Mouse (Mus musculus) midbrain, embryonic 10.5 days (tissue): Measurements from ENCODE around the gene Usp8. TPM values are rescaled to one million over a fixed set of nuclear protein-coding genes. Genes with fewer than 3 reads are reported as not detected.

Experiments
- DNase-seq: peaks from one replicate; pipeline ENCODE4 v3.0.0-alpha.2; 2017; ENCODE audit warnings: low spot score
- H3K27ac ChIP-seq: fragments of 300-500 bp; sonication (generic); replicated peaks from 2 replicates; pipeline ENCODE4 v1.5.1; 2016; ENCODE audit warnings: mild to moderate bottlenecking
- H3K27me3 ChIP-seq: fragments of 300-500 bp; sonication (generic); 2 replicates; pipeline ENCODE4 v1.6.1; 2016; ENCODE audit warnings: low read depth, mild to moderate bottlenecking; ENCODE audit not compliant: poor library complexity, severe bottlenecking
- H3K36me3 ChIP-seq: fragments of 300-500 bp; sonication (generic); 2 replicates; pipeline ENCODE4 v1.6.1; 2016; ENCODE audit warnings: mild to moderate bottlenecking, moderate library complexity
- H3K4me1 ChIP-seq: fragments of 300-500 bp; sonication (generic); 2 replicates; pipeline ENCODE4 v1.6.1; 2016
- H3K4me3 ChIP-seq: fragments of 300-500 bp; sonication (generic); 2 replicates; pipeline ENCODE4 v1.5.1; 2016; ENCODE audit warnings: mild to moderate bottlenecking, moderate library complexity
- H3K9me3 ChIP-seq: fragments of 300-500 bp; sonication (generic); replicated peaks from 2 replicates; pipeline ENCODE4 v1.6.1; 2016; ENCODE audit warnings: mild to moderate bottlenecking
- WGBS: fragments of 180-500 bp; shearing (Covaris S2); methylation state at CpG from one replicate; pipeline ENCODE4 v1.1.7; 2016; 5-methylcytosine and 5-hydroxymethylcytosine counted together
- polyA plus RNA-seq: library from polyadenylated mRNA; unstranded; fragments of >200 nt; fragmentation: Nextera tagmentation; extraction: Ambion mirVana; gene quantifications from 2 replicates; pipeline ENCODE4 v1.2.1, GENCODE M21; 2016

Gene Usp8
- polyA plus RNA-seq, 1 experiment from 2014 or later: 38.1 TPM

DNA sequence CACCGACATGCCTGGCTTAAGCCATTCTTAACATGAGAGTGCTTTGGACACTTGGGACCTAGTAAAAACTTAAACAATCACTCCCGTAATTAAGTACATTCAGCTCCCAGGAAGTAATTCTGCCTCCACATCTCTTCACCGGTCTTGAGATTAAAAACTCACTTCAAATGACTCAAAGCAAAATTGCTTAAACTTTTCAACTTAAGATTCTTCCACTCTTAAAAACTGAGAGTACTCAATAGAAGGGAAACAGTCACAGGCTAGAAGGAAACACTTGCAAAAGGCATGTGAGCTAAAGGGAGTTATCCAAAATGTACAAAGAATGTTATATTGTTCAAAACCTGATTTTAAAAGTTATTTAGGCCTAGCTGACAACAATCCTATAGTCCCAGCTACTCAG lies 15.8 kb upstream of the Usp8 start:
- Histone ChIP-seq H3K27ac (no peak overlapping the region), H3K4me1 (no peaks in the 10 kb centered on the region), H3K27me3 (no peaks in the 10 kb centered on the region), H3K4me3 (no peak overlapping the region), H3K36me3 (peaks cover 11% of the 10 kb centered on the region; the same call in 1 of the 2 replicates), H3K9me3 (no peaks in the 10 kb centered on the region)
- no peak for DNase-seq
- 81% methylated on average over 3 of the region's 3 CpGs for WGBS

DNA sequence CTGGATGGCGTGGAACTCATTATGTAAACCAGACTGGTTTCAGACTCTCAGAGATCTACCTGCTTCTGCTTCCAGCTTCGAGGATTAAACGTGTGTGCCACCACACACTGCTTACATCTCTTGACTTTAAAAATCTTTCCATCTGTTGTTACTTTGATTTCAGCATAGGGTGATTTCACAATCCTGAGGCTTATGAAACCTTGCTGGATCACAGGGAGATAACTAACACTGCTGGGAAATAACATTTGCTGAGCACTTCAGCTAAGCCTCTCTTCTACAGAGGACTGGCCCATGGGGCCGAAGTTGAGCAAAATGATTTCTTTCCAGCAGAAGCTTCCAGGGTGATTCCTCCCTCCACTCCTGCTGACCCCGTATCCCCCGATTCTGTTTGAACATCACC lies 11.8 kb upstream of the Usp8 start:
- Histone ChIP-seq H3K4me3 (no peak overlapping the region), H3K27ac (no peak overlapping the region), H3K36me3 (no peaks in the 10 kb centered on the region), H3K4me1 (no peaks in the 10 kb centered on the region), H3K9me3 (no peaks in the 10 kb centered on the region), H3K27me3 (no peaks in the 10 kb centered on the region)
- 87% methylated on average over 6 of the region's 6 CpGs for WGBS
- DNase-seq: no peak

- WGBS: 0% methylated on average over 23 of the region's 23 CpGs
- no peak for DNase-seq
- no peaks in the 10 kb centered on the region for H3K36me3 ChIP-seq
- H3K27ac ChIP-seq: peak overlapping the region; percentile 89
- peaks cover 14% of the 10 kb centered on the region for H3K4me1 ChIP-seq
- peaks cover 4% of the 10 kb centered on the region; the same call in 1 of the 2 replicates for H3K27me3 ChIP-seq
- H3K4me3 ChIP-seq: peak overlapping the region; percentile 85
- no peaks in the 10 kb centered on the region for H3K9me3 ChIP-seq
Observed at GRCm38 (mm10) chr2:126707438-126707779, 281 bp downstream of the Usp8 start.

DNA sequence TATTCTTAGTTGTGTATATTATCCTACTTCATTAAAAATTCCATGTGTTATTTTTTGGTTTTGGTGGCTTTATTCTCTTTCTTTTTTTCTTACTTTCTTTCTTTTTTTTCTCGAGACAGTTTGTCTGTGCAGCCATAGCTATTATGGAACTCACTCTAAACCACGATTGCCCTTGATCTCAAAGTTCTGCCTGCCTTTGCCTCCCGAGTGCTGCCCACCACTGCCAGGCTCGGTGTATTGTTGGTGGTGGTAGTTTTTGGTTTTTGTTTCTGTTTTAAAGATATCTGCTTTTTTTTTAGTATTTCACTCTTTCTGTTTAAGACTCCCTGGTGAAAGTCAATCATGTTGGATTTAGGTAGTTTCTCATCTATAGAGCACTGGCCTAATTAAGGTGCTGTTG lies 1.2 kb downstream of the Usp8 start:
- peaks cover 4% of the 10 kb centered on the region; the same call in 1 of the 2 replicates for H3K27me3 ChIP-seq
- DNase-seq: no peak
- no peaks in the 10 kb centered on the region for H3K36me3 ChIP-seq
- peak overlapping the region; percentile 85 for H3K4me3 ChIP-seq
- no peaks in the 10 kb centered on the region for H3K9me3 ChIP-seq
- no peak overlapping the region for H3K27ac ChIP-seq
- peaks cover 14% of the 10 kb centered on the region for H3K4me1 ChIP-seq
- WGBS: 85% methylated on average over 4 of the region's 4 CpGs

- Histone ChIP-seq H3K4me3 (no peak overlapping the region), H3K27ac (no peak overlapping the region), H3K27me3 (no peaks in the 10 kb centered on the region), H3K36me3 (peaks cover 14% of the 10 kb centered on the region), H3K4me1 (peaks cover 10% of the 10 kb centered on the region), H3K9me3 (no peaks in the 10 kb centered on the region)
- no peak for DNase-seq
- WGBS: 97% methylated on average over 5 of the region's 5 CpGs
Observed at GRCm38 (mm10) chr2:126712526-126712925, 5.4 kb downstream of the Usp8 start.

GRCm38 (mm10) chr2:126712950-126713349 lies 5.8 kb downstream of the Usp8 start:
- Histone ChIP-seq H3K9me3 (no peaks in the 10 kb centered on the region), H3K36me3 (peaks cover 17% of the 10 kb centered on the region)

DNA sequence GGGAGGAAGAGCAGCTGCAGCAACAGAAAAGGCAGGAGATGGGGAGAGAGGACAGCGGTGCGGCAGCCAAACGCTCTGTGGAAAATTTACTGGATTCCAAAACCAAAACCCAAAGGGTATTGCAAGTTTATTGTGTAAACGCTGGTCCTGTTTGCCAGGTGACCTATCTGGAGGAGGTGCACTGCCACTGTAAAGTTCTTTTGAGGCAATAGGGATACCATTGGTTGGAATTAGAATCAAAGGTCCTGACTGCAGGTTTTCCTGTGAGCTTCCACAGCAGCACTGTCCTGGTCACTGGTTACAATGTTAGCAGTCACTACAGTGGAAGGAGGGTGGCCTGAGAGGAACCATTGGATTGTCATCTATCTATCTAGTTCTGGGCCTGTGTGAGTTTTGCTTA lies 22.1 kb downstream of the Usp8 start:
- Histone ChIP-seq H3K36me3 (peaks cover 68% of the 10 kb centered on the region), H3K27ac (no peak overlapping the region), H3K27me3 (no peaks in the 10 kb centered on the region), H3K4me1 (no peaks in the 10 kb centered on the region), H3K9me3 (no peaks in the 10 kb centered on the region), H3K4me3 (no peak overlapping the region)
- 96% methylated on average over 4 of the region's 4 CpGs for WGBS
- DNase-seq: no peak

More at GRCm38 (mm10) chr2:126712950-126713349, 5.8 kb downstream of the Usp8 start:
- DNase-seq: no peak
- no peak overlapping the region for H3K4me3 ChIP-seq
- H3K27ac ChIP-seq: no peak overlapping the region
- H3K4me1 ChIP-seq: peaks cover 8% of the 10 kb centered on the region
- H3K27me3 ChIP-seq: no peaks in the 10 kb centered on the region

DNA sequence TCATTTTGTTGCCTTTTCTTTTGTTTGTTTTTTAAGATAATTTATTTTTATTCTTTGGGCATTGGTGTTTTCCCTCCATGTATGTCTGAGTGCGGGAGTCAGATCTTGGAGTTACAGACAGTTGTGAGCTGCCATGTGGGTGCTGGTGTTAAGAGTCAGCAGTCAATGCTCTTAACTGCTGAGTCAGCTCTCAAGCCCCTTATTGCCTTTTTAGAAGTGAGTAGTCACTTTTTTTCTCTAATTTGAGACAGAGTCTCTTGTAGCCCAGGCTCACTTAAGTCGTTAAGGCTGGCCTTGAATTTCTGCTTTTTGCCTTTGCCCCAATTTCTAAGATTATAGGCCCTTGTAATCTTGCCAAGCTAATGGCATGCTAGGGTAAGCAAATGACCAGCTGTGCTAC lies 23.4 kb downstream of the Usp8 start:
- Histone ChIP-seq H3K27me3 (no peaks in the 10 kb centered on the region), H3K9me3 (no peaks in the 10 kb centered on the region), H3K4me1 (no peaks in the 10 kb centered on the region), H3K36me3 (peaks cover 76% of the 10 kb centered on the region), H3K4me3 (no peak overlapping the region), H3K27ac (no peak overlapping the region)
- 94% methylated on average over 2 of the region's 2 CpGs for WGBS
- DNase-seq: no peak

- DNase-seq: no peak
- no peaks in the 10 kb centered on the region for H3K9me3 ChIP-seq
- WGBS: 90% methylated on average over 6 of the region's 6 CpGs
- H3K36me3 ChIP-seq: peaks cover 87% of the 10 kb centered on the region
- H3K4me1 ChIP-seq: no peaks in the 10 kb centered on the region
- H3K27me3 ChIP-seq: no peaks in the 10 kb centered on the region
- no peak overlapping the region for H3K4me3 ChIP-seq
- H3K27ac ChIP-seq: no peak overlapping the region
Observed at GRCm38 (mm10) chr2:126735339-126736073, 28.4 kb downstream of the Usp8 start.

- H3K4me3 ChIP-seq: no peak overlapping the region
- WGBS: 90% methylated on average over 2 of the region's 2 CpGs
- H3K4me1 ChIP-seq: no peaks in the 10 kb centered on the region
- H3K27ac ChIP-seq: no peak overlapping the region
- peaks cover 92% of the 10 kb centered on the region for H3K36me3 ChIP-seq
- H3K9me3 ChIP-seq: no peaks in the 10 kb centered on the region
- no peak for DNase-seq
- no peaks in the 10 kb centered on the region for H3K27me3 ChIP-seq
Observed at GRCm38 (mm10) chr2:126740314-126740713, 33.2 kb downstream of the Usp8 start.

GRCm38 (mm10) chr2:126743389-126743788 lies 36.3 kb downstream of the Usp8 start:
- no peak overlapping the region for H3K4me3 ChIP-seq
- no peak for DNase-seq
- no peaks in the 10 kb centered on the region for H3K4me1 ChIP-seq
- peaks cover 95% of the 10 kb centered on the region for H3K36me3 ChIP-seq
- H3K9me3 ChIP-seq: no peaks in the 10 kb centered on the region
- WGBS: 93% methylated on average over 5 of the region's 5 CpGs
- no peaks in the 10 kb centered on the region for H3K27me3 ChIP-seq
- H3K27ac ChIP-seq: no peak overlapping the region

DNA sequence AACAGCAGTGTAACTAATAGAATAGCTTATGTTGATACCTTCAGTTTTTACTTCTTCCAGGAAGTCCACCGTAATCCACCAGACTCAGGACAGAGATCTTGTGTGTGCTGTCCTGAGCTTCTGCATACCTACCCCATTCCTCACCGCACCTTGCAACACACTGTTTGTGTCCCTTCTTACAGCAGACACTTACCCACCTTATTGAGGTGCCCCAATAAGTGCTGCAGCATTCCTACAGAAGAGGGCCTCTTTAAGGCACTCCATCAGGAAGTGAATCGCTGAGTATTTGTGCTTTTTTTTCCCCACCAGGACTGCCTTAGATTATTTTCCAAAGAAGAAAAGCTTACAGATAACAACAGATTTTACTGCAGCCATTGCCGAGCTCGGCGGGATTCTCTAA lies 48.5 kb downstream of the Usp8 start:
- no peaks in the 10 kb centered on the region for H3K4me1 ChIP-seq
- 95% methylated on average over 6 of the region's 6 CpGs for WGBS
- H3K9me3 ChIP-seq: no peaks in the 10 kb centered on the region
- peaks cover 98% of the 10 kb centered on the region for H3K36me3 ChIP-seq
- no peak overlapping the region for H3K27ac ChIP-seq
- H3K4me3 ChIP-seq: no peak overlapping the region
- no peaks in the 10 kb centered on the region for H3K27me3 ChIP-seq
- DNase-seq: no peak

DNA sequence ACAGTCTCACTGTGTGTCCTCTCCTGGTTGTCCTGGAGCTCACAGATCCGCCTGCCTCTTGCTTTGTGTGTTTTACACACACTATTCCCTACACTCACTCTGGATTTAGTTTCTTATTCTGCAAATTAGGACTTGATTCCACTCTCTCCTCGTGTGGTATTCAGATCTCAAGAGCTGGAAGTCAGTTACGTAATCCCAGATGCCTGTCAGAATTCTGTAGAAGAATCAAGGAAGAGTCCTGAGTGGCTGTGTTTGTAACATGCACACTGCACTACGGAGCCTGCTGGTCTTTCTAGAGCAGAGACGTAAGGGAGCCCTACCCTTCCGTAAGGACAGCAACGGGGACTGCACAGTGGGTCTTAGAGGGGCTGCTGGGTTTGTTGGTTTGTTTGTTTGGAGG lies 52.2 kb downstream of the Usp8 start:
- Histone ChIP-seq H3K4me1 (no peaks in the 10 kb centered on the region), H3K27ac (no peak overlapping the region), H3K36me3 (peaks cover 95% of the 10 kb centered on the region), H3K9me3 (no peaks in the 10 kb centered on the region), H3K27me3 (no peaks in the 10 kb centered on the region), H3K4me3 (no peak overlapping the region)
- 92% methylated on average over 7 of the region's 7 CpGs for WGBS
- DNase-seq: no peak
